Mouse (Mus musculus) stomach, postnatal 0 days (tissue): Measurements from ENCODE around the gene Bloc1s2. TPM values are rescaled to one million over a fixed set of nuclear protein-coding genes. Genes with fewer than 3 reads are reported as not detected.

Source experiments
- ATAC-seq: fragments of 200-750 bp; cut with Nextera tagmentation; 2 replicates; pipeline ENCODE4 v1.8.0; 2017; ENCODE audit not compliant: low FRiP score, low TSS enrichment
- DNase-seq: peaks from one replicate; pipeline ENCODE4 v3.0.0-alpha.2; 2016; ENCODE audit warnings: low spot score
- H3K27ac ChIP-seq: fragments of 300-500 bp; sonication (generic); replicated peaks from 2 replicates; pipeline ENCODE4 v1.5.1; 2014; ENCODE audit warnings: mild to moderate bottlenecking, control low read depth
- H3K27me3 ChIP-seq: fragments of 300-500 bp; sonication (generic); 2 replicates; pipeline ENCODE4 v1.6.1; 2014; ENCODE audit warnings: low read length; ENCODE audit not compliant: control insufficient read depth, insufficient read depth
- H3K36me3 ChIP-seq: fragments of 300-500 bp; sonication (generic); 2 replicates; pipeline ENCODE4 v1.6.1; 2014; ENCODE audit warnings: low read length, mixed read lengths; ENCODE audit not compliant: control insufficient read depth, insufficient read depth
- H3K4me1 ChIP-seq: fragments of 300-500 bp; sonication (generic); replicated peaks from 2 replicates; pipeline ENCODE4 v1.6.1; 2014; ENCODE audit warnings: antibody characterized with exemption; ENCODE audit not compliant: control insufficient read depth, insufficient read depth
- H3K4me2 ChIP-seq: fragments of 300-500 bp; sonication (generic); replicated peaks from 2 replicates; pipeline ENCODE4 v1.6.1; 2014; ENCODE audit warnings: low read depth, mild to moderate bottlenecking, control low read depth, moderate library complexity
- H3K4me3 ChIP-seq: fragments of 300-500 bp; sonication (generic); 2 replicates; pipeline ENCODE4 v1.5.1; 2014; ENCODE audit warnings: low read depth, low read length, control low read depth
- H3K9ac ChIP-seq: fragments of 300-500 bp; sonication (generic); 2 replicates; pipeline ENCODE4 v1.6.1; 2014; ENCODE audit warnings: mild to moderate bottlenecking, low read length, control low read depth, mixed read lengths
- H3K9me3 ChIP-seq: fragments of 300-500 bp; sonication (generic); 2 replicates; pipeline ENCODE4 v1.6.1; 2016; ENCODE audit warnings: low read length; ENCODE audit not compliant: control insufficient read depth
- CTCF ChIP-seq: IDR thresholded peaks from 2 replicates; pipeline ENCODE4 v1.5.1; 2016; ENCODE audit warnings: antibody characterized with exemption, low read depth, mild to moderate bottlenecking, moderate library complexity
- EP300 ChIP-seq: optimal IDR thresholded peaks from 2 replicates; pipeline ENCODE3; 2016; ENCODE audit warnings: antibody characterized with exemption
- WGBS: fragments of 180-500 bp; shearing (Covaris S2); extraction: QIAGEN DNeasy Blood & Tissue Kit; methylation state at CpG from one replicate; pipeline ENCODE4 v1.1.7; 2014; 5-methylcytosine and 5-hydroxymethylcytosine counted together
- polyA plus RNA-seq: library from polyadenylated mRNA; unstranded; fragments of >200 nt; fragmentation: Nextera tagmentation; extraction: Ambion mirVana; gene quantifications from 2 replicates; pipeline ENCODE4 v1.2.1, GENCODE M21; 2015

Bloc1s2 gene
- polyA plus RNA-seq: 54.3 and 60.3 TPM in 2 replicates

- ATAC-seq (peak; percentile 92), DNase-seq (peak; percentile 93)
- peak within 1 kb of the TSS; percentile 74 for H3K9ac ChIP-seq
- no peaks in the 10 kb centered on the region for H3K27me3 ChIP-seq
- peak within 1 kb of the TSS; percentile 85 for H3K4me2 ChIP-seq
- peak within 1 kb of the TSS; percentile 64 for H3K4me3 ChIP-seq
- 3% methylated on average over 46 of the region's 46 CpGs for WGBS
- H3K4me1 ChIP-seq: peaks cover 4% of the 10 kb centered on the region; the same call in 1 of the 2 replicates
- 0 out of 2 replicates have a peak within 1 kb of the TSS, but pooled peaks have one; percentile 35 for H3K27ac ChIP-seq
- H3K9me3 ChIP-seq: no peaks in the 10 kb centered on the region
- H3K36me3 ChIP-seq: peaks cover 7% of the 10 kb centered on the region; the same call in 1 of the 2 replicates
- TF ChIP-seq EP300: no peak
Observed at GRCm38 (mm10) chr19:44145702-44146567, at the start of gene Bloc1s2. TSS of gene Bloc1s2 (minus strand) at chr19:44146446.

DNA sequence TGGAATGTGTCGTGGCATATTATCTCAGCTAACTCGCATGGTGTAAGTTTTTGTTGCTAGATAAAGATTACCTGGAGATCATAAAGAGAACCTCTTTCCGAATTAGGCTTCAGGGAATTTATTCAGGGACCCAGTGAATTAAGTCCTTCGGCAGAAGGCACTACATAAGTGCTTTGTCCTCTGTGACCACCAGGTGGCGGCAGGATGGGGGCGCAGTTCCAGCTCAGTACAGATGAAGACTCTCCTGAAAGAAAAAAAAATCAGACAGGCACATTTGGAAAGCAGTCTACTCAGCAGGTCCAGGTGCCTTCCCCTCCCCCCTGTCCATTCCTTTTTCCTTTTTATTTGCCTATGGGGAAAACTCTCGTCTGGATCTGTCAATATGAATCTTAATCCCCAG, 48.9 kb upstream of the Bloc1s2 start:
- ATAC-seq (no peak), DNase-seq (peak; percentile 69)
- Histone ChIP-seq H3K27me3 (no peaks in the 10 kb centered on the region), H3K9ac (no peak overlapping the region), H3K9me3 (no peaks in the 10 kb centered on the region), H3K27ac (no peak overlapping the region), H3K4me3 (no peak overlapping the region), H3K36me3 (no peaks in the 10 kb centered on the region), H3K4me1 (no peaks in the 10 kb centered on the region), H3K4me2 (no peak overlapping the region)
- WGBS: 15% methylated on average over 7 of the region's 7 CpGs
- TF ChIP-seq EP300 (no peak), CTCF (peak; percentile 89)

GRCm38 (mm10) chr19:44193906-44194305, 47.7 kb upstream of the Bloc1s2 start:
- 71% methylated on average over 7 of the region's 7 CpGs for WGBS

GRCm38 (mm10) chr19:44192342-44192741, 46.1 kb upstream of the Bloc1s2 start, which contains the start of gene Pkd2l1:
TSS of gene Pkd2l1 (minus strand) at chr19:44192442.
- H3K27me3 ChIP-seq: no peaks in the 10 kb centered on the region
- TF ChIP-seq CTCF: no peak
- no peak for TF ChIP-seq EP300
- H3K9ac ChIP-seq: no peak within 1 kb of the TSS
- no peak within 1 kb of the TSS for H3K27ac ChIP-seq
- H3K4me1 ChIP-seq: no peaks in the 10 kb centered on the region
- ATAC-seq (no peak), DNase-seq (no peak)
- no peaks in the 10 kb centered on the region for H3K9me3 ChIP-seq
- H3K4me3 ChIP-seq: no peak within 1 kb of the TSS
- no peak within 1 kb of the TSS for H3K4me2 ChIP-seq
- 42% methylated on average over 3 of the region's 3 CpGs for WGBS
- no peaks in the 10 kb centered on the region for H3K36me3 ChIP-seq

More at GRCm38 (mm10) chr19:44193906-44194305, 47.7 kb upstream of the Bloc1s2 start:
- Histone ChIP-seq H3K9ac (no peak overlapping the region), H3K4me3 (no peak overlapping the region), H3K27ac (no peak overlapping the region), H3K4me2 (no peak overlapping the region), H3K36me3 (no peaks in the 10 kb centered on the region), H3K9me3 (no peaks in the 10 kb centered on the region), H3K27me3 (no peaks in the 10 kb centered on the region), H3K4me1 (no peaks in the 10 kb centered on the region)
- DNase-seq (no peak), ATAC-seq (no peak)
- TF ChIP-seq CTCF (no peak), EP300 (no peak)

GRCm38 (mm10) chr19:44189056-44189455, 42.8 kb upstream of the Bloc1s2 start:
- Histone ChIP-seq H3K4me3 (no peak overlapping the region), H3K27ac (no peak overlapping the region), H3K9me3 (no peaks in the 10 kb centered on the region), H3K4me2 (no peak overlapping the region), H3K9ac (no peak overlapping the region), H3K36me3 (no peaks in the 10 kb centered on the region), H3K27me3 (no peaks in the 10 kb centered on the region), H3K4me1 (no peaks in the 10 kb centered on the region)
- no peak for DNase-seq
- 54% methylated on average over 4 of the region's 4 CpGs for WGBS
- no peak for TF ChIP-seq EP300
- no peak for TF ChIP-seq CTCF
- no peak for ATAC-seq

GRCm38 (mm10) chr19:44183968-44184367, 37.7 kb upstream of the Bloc1s2 start:
- TF ChIP-seq CTCF (no peak), EP300 (no peak)
- 65% methylated on average over 3 of the region's 3 CpGs for whole genome bisulfite sequencing

More at GRCm38 (mm10) chr19:44183968-44184367, 37.7 kb upstream of the Bloc1s2 start:
- Histone ChIP-seq H3K4me1 (no peaks in the 10 kb centered on the region), H3K4me3 (no peak overlapping the region), H3K4me2 (no peak overlapping the region), H3K9ac (no peak overlapping the region), H3K27ac (no peak overlapping the region), H3K27me3 (no peaks in the 10 kb centered on the region), H3K9me3 (no peaks in the 10 kb centered on the region), H3K36me3 (no peaks in the 10 kb centered on the region)
- DNase-seq: no peak
- no peak for ATAC-seq
